Mouse (Mus musculus) cerebellum, postnatal 36 days (tissue): ENCODE measurements around the gene Myh14.

ENCODE experiments used
- DNase-seq, 2 experiments: peaks; one replicate each; pipeline ENCODE4 v3.0.0; 2021 to 2022; ENCODE audit warnings: mixed read lengths in 2 of 2

Myh14 gene

GRCm38 (mm10) chr7:44628402-44629034 lies 42.1 kb downstream of the Myh14 start:
- DNase-seq, result no peak

- DNase-seq, result no peak
Measured at GRCm38 (mm10) chr7:44626966-44627365, 43.7 kb downstream of the Myh14 start.

- no peak for DNase-seq
Measured at GRCm38 (mm10) chr7:44626068-44626385, 44.6 kb downstream of the Myh14 start.

- DNase-seq, result peak; percentile 91 to 93
Measured at GRCm38 (mm10) chr7:44625241-44626067, 45.2 kb downstream of the Myh14 start.

- DNase-seq, result peak; percentile 87 to 92
Measured at GRCm38 (mm10) chr7:44624828-44625227, 45.8 kb downstream of the Myh14 start.

- DNase-seq, result no peak
Measured at GRCm38 (mm10) chr7:44624543-44624826, 46.2 kb downstream of the Myh14 start.

- DNase-seq, result peak; percentile 62 to 71
Measured at GRCm38 (mm10) chr7:44623714-44624542, 46.7 kb downstream of the Myh14 start.

GRCm38 (mm10) chr7:44617059-44617458 lies 53.6 kb downstream of the Myh14 start:
- peak in 1 of 2 experiments; percentile 31 for DNase-seq

GRCm38 (mm10) chr7:44615987-44616386 lies 54.7 kb downstream of the Myh14 start:
- peak; percentile 58 to 68 for DNase-seq

GRCm38 (mm10) chr7:44615309-44615708 lies 55.3 kb downstream of the Myh14 start:
- DNase-seq, result no peak

GRCm38 (mm10) chr7:44614041-44614688 lies 56.5 kb downstream of the Myh14 start:
- no peak for DNase-seq

GRCm38 (mm10) chr7:44612192-44612591 lies 58.5 kb downstream of the Myh14 start:
- DNase-seq, result no peak

- peak in 1 of 2 experiments; percentile 48 for DNase-seq
Measured at GRCm38 (mm10) chr7:44606171-44606901, 64.3 kb downstream of the Myh14 start.

GRCm38 (mm10) chr7:44605436-44605835 lies 65.2 kb downstream of the Myh14 start:
- DNase-seq, result no peak

GRCm38 (mm10) chr7:44604619-44605018 lies 66.0 kb downstream of the Myh14 start:
- DNase-seq, result no peak

GRCm38 (mm10) chr7:44604139-44604606 lies 66.5 kb downstream of the Myh14 start:
- peak; percentile 62 to 74 for DNase-seq

- DNase-seq, result peak in 1 of 2 experiments; percentile 39
Measured at GRCm38 (mm10) chr7:44603186-44603855, 67.3 kb downstream of the Myh14 start.

GRCm38 (mm10) chr7:44602443-44602842 lies 68.2 kb downstream of the Myh14 start:
- DNase-seq, result peak; percentile 74 to 82

GRCm38 (mm10) chr7:44601646-44602045 lies 69.0 kb downstream of the Myh14 start:
- DNase-seq, result peak; percentile 12 to 32

GRCm38 (mm10) chr7:44600691-44601262 lies 69.9 kb downstream of the Myh14 start:
- DNase-seq, result peak in 1 of 2 experiments; percentile 6

GRCm38 (mm10) chr7:44598336-44598735 lies 72.3 kb downstream of the Myh14 start:
- DNase-seq, result peak; percentile 12 to 15
